Mouse (Mus musculus) liver, embryonic 12.5 days (tissue): ENCODE results near the gene Zbtb20. TPM values are rescaled to one million over a fixed set of nuclear protein-coding genes. Genes with fewer than 3 reads are reported as not detected.

Experiments
- ATAC-seq: fragments of 200-750 bp; cut with Nextera tagmentation; 2 replicates; pipeline ENCODE4 v1.8.0; 2017; ENCODE audit warnings: moderate number of reproducible peaks, mild to moderate bottlenecking, moderate library complexity
- H3K27ac ChIP-seq: fragments of 300-500 bp; sonication (generic); 2 replicates; pipeline ENCODE4 v1.5.1; 2016; ENCODE audit warnings: mild to moderate bottlenecking
- H3K27me3 ChIP-seq: fragments of 300-500 bp; sonication (generic); replicated peaks from 2 replicates; pipeline ENCODE4 v1.6.1; 2016; ENCODE audit warnings: mild to moderate bottlenecking, moderate library complexity
- H3K36me3 ChIP-seq: fragments of 300-500 bp; sonication (generic); 2 replicates; pipeline ENCODE4 v1.6.1; 2016; ENCODE audit warnings: mild to moderate bottlenecking, moderate library complexity
- H3K4me1 ChIP-seq: fragments of 300-500 bp; sonication (generic); 2 replicates; pipeline ENCODE4 v1.6.1; 2016
- H3K4me2 ChIP-seq: fragments of 300-500 bp; sonication (generic); 2 replicates; pipeline ENCODE4 v1.6.1; 2016; ENCODE audit warnings: mild to moderate bottlenecking, moderate library complexity
- H3K4me3 ChIP-seq: fragments of 300-500 bp; sonication (generic); 2 replicates; pipeline ENCODE4 v1.5.1; 2016; ENCODE audit warnings: mild to moderate bottlenecking, moderate library complexity
- H3K9ac ChIP-seq: fragments of 300-500 bp; sonication (generic); 2 replicates; pipeline ENCODE4 v1.6.1; 2016; ENCODE audit warnings: mild to moderate bottlenecking, moderate library complexity
- H3K9me3 ChIP-seq: fragments of 300-500 bp; sonication (generic); replicated peaks from 2 replicates; pipeline ENCODE4 v1.6.1; 2016; ENCODE audit warnings: mild to moderate bottlenecking, moderate library complexity
- WGBS: fragments of 180-500 bp; shearing (Covaris S2); methylation state at CpG from one replicate; pipeline ENCODE4 v1.1.7; 2016; ENCODE audit not compliant: insufficient replicate concordance; 5-methylcytosine and 5-hydroxymethylcytosine counted together
- polyA plus RNA-seq: library from polyadenylated mRNA; unstranded; fragments of >200 nt; fragmentation: Nextera tagmentation; extraction: Ambion mirVana; gene quantifications from 2 replicates; pipeline ENCODE4 v1.2.1, GENCODE M21; 2016

Zbtb20 gene
- polyA plus RNA-seq, 1 experiment from 2014 or later, result 3.8 TPM

- no peak overlapping the region for H3K9ac ChIP-seq
- H3K4me2 ChIP-seq, result no peak overlapping the region
- ATAC-seq, result no peak
- no peaks in the 10 kb centered on the region for H3K36me3 ChIP-seq
- H3K27ac ChIP-seq, result no peak overlapping the region
- no peaks in the 10 kb centered on the region for H3K4me1 ChIP-seq
- no peak overlapping the region for H3K4me3 ChIP-seq
- 58% methylated on average over 11 of the region's 11 CpGs for WGBS
- H3K27me3 ChIP-seq, result no peaks in the 10 kb centered on the region
- no peaks in the 10 kb centered on the region for H3K9me3 ChIP-seq
These were observed 587.1 kb downstream of the Zbtb20 start for GRCm38 (mm10) chr16:43462470-43463455.

GRCm38 (mm10) chr16:43463684-43464475, 588.2 kb downstream of the Zbtb20 start:
- Histone ChIP-seq H3K4me2 (no peak overlapping the region), H3K27me3 (no peaks in the 10 kb centered on the region), H3K4me3 (no peak overlapping the region), H3K4me1 (no peaks in the 10 kb centered on the region), H3K36me3 (no peaks in the 10 kb centered on the region), H3K27ac (no peak overlapping the region), H3K9ac (no peak overlapping the region), H3K9me3 (no peaks in the 10 kb centered on the region)
- 66% methylated on average over 13 of the region's 13 CpGs for WGBS
- ATAC-seq, result no peak

- Histone ChIP-seq H3K4me3 (no peak overlapping the region), H3K36me3 (no peaks in the 10 kb centered on the region), H3K9ac (no peak overlapping the region), H3K4me2 (no peak overlapping the region), H3K4me1 (no peaks in the 10 kb centered on the region), H3K27me3 (no peaks in the 10 kb centered on the region), H3K9me3 (no peaks in the 10 kb centered on the region), H3K27ac (no peak overlapping the region)
- 73% methylated on average over 10 of the region's 10 CpGs for WGBS
- ATAC-seq, result no peak
These were observed 588.9 kb downstream of the Zbtb20 start for GRCm38 (mm10) chr16:43464476-43465080.

- WGBS, result 64% methylated on average over 3 of the region's 3 CpGs
- ATAC-seq, result no peak
- Histone ChIP-seq H3K9ac (no peak overlapping the region), H3K27me3 (no peaks in the 10 kb centered on the region), H3K36me3 (no peaks in the 10 kb centered on the region), H3K27ac (no peak overlapping the region), H3K4me2 (no peak overlapping the region), H3K9me3 (no peaks in the 10 kb centered on the region), H3K4me1 (no peaks in the 10 kb centered on the region), H3K4me3 (no peak overlapping the region)
These were observed 589.7 kb downstream of the Zbtb20 start for GRCm38 (mm10) chr16:43465368-43465839.

GRCm38 (mm10) chr16:43465921-43466748, 590.5 kb downstream of the Zbtb20 start:
- Histone ChIP-seq H3K27ac (no peak overlapping the region), H3K9me3 (no peaks in the 10 kb centered on the region), H3K27me3 (no peaks in the 10 kb centered on the region), H3K4me2 (no peak overlapping the region), H3K4me1 (no peaks in the 10 kb centered on the region), H3K9ac (no peak overlapping the region), H3K36me3 (no peaks in the 10 kb centered on the region), H3K4me3 (no peak overlapping the region)
- ATAC-seq, result no peak
- WGBS, result 70% methylated on average over 9 of the region's 9 CpGs

GRCm38 (mm10) chr16:43466749-43467065, 591.0 kb downstream of the Zbtb20 start:
- H3K9me3 ChIP-seq, result no peaks in the 10 kb centered on the region
- H3K4me2 ChIP-seq, result no peak overlapping the region
- ATAC-seq, result no peak
- no peaks in the 10 kb centered on the region for H3K27me3 ChIP-seq
- H3K9ac ChIP-seq, result no peak overlapping the region
- 80% methylated on average over 2 of the region's 2 CpGs for WGBS
- no peaks in the 10 kb centered on the region for H3K36me3 ChIP-seq
- no peak overlapping the region for H3K4me3 ChIP-seq
- H3K4me1 ChIP-seq, result no peaks in the 10 kb centered on the region
- no peak overlapping the region for H3K27ac ChIP-seq

- Histone ChIP-seq H3K27ac (no peak overlapping the region), H3K36me3 (no peaks in the 10 kb centered on the region), H3K27me3 (no peaks in the 10 kb centered on the region), H3K4me2 (no peak overlapping the region), H3K9ac (no peak overlapping the region), H3K9me3 (no peaks in the 10 kb centered on the region), H3K4me3 (no peak overlapping the region), H3K4me1 (no peaks in the 10 kb centered on the region)
- no peak for ATAC-seq
- WGBS, result 66% methylated on average over 3 of the region's 3 CpGs
These were observed 595.4 kb downstream of the Zbtb20 start for GRCm38 (mm10) chr16:43471060-43471459.

GRCm38 (mm10) chr16:43474941-43475728, 599.5 kb downstream of the Zbtb20 start:
- Histone ChIP-seq H3K4me2 (no peak overlapping the region), H3K36me3 (no peaks in the 10 kb centered on the region), H3K4me3 (no peak overlapping the region), H3K9me3 (no peaks in the 10 kb centered on the region), H3K4me1 (no peaks in the 10 kb centered on the region), H3K27me3 (no peaks in the 10 kb centered on the region), H3K9ac (no peak overlapping the region), H3K27ac (no peak overlapping the region)
- ATAC-seq, result no peak
- WGBS, result 62% methylated on average over 11 of the region's 11 CpGs

- Histone ChIP-seq H3K27ac (no peak overlapping the region), H3K4me1 (no peaks in the 10 kb centered on the region), H3K36me3 (no peaks in the 10 kb centered on the region), H3K9me3 (no peaks in the 10 kb centered on the region), H3K9ac (no peak overlapping the region), H3K27me3 (no peaks in the 10 kb centered on the region), H3K4me3 (no peak overlapping the region), H3K4me2 (no peak overlapping the region)
- ATAC-seq, result no peak
- 51% methylated on average over 3 of the region's 3 CpGs for WGBS
These were observed 601.2 kb downstream of the Zbtb20 start for GRCm38 (mm10) chr16:43476921-43477320.

- no peak overlapping the region for H3K27ac ChIP-seq
- H3K9me3 ChIP-seq, result no peaks in the 10 kb centered on the region
- H3K27me3 ChIP-seq, result no peaks in the 10 kb centered on the region
- no peak overlapping the region for H3K4me3 ChIP-seq
- H3K4me2 ChIP-seq, result no peak overlapping the region
- H3K4me1 ChIP-seq, result no peaks in the 10 kb centered on the region
- no peak overlapping the region for H3K9ac ChIP-seq
- 75% methylated on average over 1 of the region's 1 CpGs for WGBS
- H3K36me3 ChIP-seq, result no peaks in the 10 kb centered on the region
- ATAC-seq, result no peak
These were observed 602.7 kb downstream of the Zbtb20 start for GRCm38 (mm10) chr16:43478352-43478751.

GRCm38 (mm10) chr16:43480532-43480931, 604.9 kb downstream of the Zbtb20 start:
- no peak overlapping the region for H3K27ac ChIP-seq
- no peak for ATAC-seq
- no peak overlapping the region for H3K4me2 ChIP-seq
- 72% methylated on average over 6 of the region's 6 CpGs for WGBS
- H3K4me1 ChIP-seq, result no peaks in the 10 kb centered on the region
- no peak overlapping the region for H3K4me3 ChIP-seq
- H3K27me3 ChIP-seq, result no peaks in the 10 kb centered on the region
- H3K9me3 ChIP-seq, result no peaks in the 10 kb centered on the region
- H3K9ac ChIP-seq, result no peak overlapping the region
- no peaks in the 10 kb centered on the region for H3K36me3 ChIP-seq
